ENCODE assay signal across 8 mouse cellular contexts in genomic region chr11:102603496-102603850, GRCm38 (mm10). TPM values are rescaled to one million over a fixed set of nuclear protein-coding genes. Genes with fewer than 3 reads are reported as not detected.
A peak's percentile ranks its signal among the peaks of the same experiment; 100 is the strongest.
DNase-seq lines count a peak whose midpoint lies in the region; ATAC-seq lines count a peak whose summit lies in the region.

No protein-coding gene starts in this region.

- peak overlapping the region; percentile 60 for H3K9ac ChIP-seq in forebrain, embryonic 13.5 days
- peak overlapping the region; percentile 52; the same call in 1 of the 2 replicates for H3K9ac ChIP-seq in hindbrain, embryonic 14.5 days
- 0 out of 2 replicates have a peak overlapping the region, but pooled peaks have one; percentile 7 for H3K9ac ChIP-seq in liver, embryonic 11.5 days (ENCODE audit: low read depth, low read length)
- H3K9ac ChIP-seq in neural tube, embryonic 13.5 days: peak overlapping the region; percentile 65

- no peaks in the 10 kb centered on the region for H3K27me3 ChIP-seq in forebrain, embryonic 13.5 days
- H3K27me3 ChIP-seq in hindbrain, embryonic 14.5 days (ENCODE audit: control insufficient read depth, insufficient read depth, low read length): peaks cover 10% of the 10 kb centered on the region; the same call in 1 of the 2 replicates
- H3K27me3 ChIP-seq in liver, embryonic 11.5 days (replicated peaks; ENCODE audit: control insufficient read depth, insufficient read depth, low read length): peaks cover 68% of the 10 kb centered on the region
- H3K27me3 ChIP-seq in neural tube, embryonic 13.5 days: no peaks in the 10 kb centered on the region

- no peaks in the 10 kb centered on the region for H3K9me3 ChIP-seq in forebrain, embryonic 13.5 days (replicated peaks)
- H3K9me3 ChIP-seq in hindbrain, embryonic 14.5 days (ENCODE audit: control insufficient read depth, low read length): no peaks in the 10 kb centered on the region
- H3K9me3 ChIP-seq in liver, embryonic 11.5 days (ENCODE audit: control insufficient read depth, low read length): no peaks in the 10 kb centered on the region
- H3K9me3 ChIP-seq in neural tube, embryonic 13.5 days: no peaks in the 10 kb centered on the region

- ATAC-seq in forebrain, embryonic 13.5 days: peak; percentile 80
- ATAC-seq in hindbrain, embryonic 14.5 days (ENCODE audit: low FRiP score): peak; percentile 46
- no peak for ATAC-seq in liver, embryonic 11.5 days (replicated peaks; ENCODE audit: low FRiP score)
- ATAC-seq in neural tube, embryonic 13.5 days (ENCODE audit: low read depth): peak; percentile 78
- no peak for ATAC-seq in cerebellum, adult (ENCODE audit: insufficient number of reproducible peaks, low FRiP score, low TSS enrichment)

- H3K4me1 ChIP-seq in forebrain, embryonic 13.5 days: peaks cover 37% of the 10 kb centered on the region
- peaks cover 18% of the 10 kb centered on the region; the same call in 1 of the 2 replicates for H3K4me1 ChIP-seq in hindbrain, embryonic 14.5 days (replicated peaks; ENCODE audit: control insufficient read depth, insufficient read depth, low read length)
- H3K4me1 ChIP-seq in liver, embryonic 11.5 days (replicated peaks; ENCODE audit: control insufficient read depth, insufficient read depth, low read length): no peaks in the 10 kb centered on the region
- peaks cover 44% of the 10 kb centered on the region for H3K4me1 ChIP-seq in neural tube, embryonic 13.5 days (replicated peaks)

- 0% methylated on average over 10 of the region's 10 CpGs for WGBS in forebrain, embryonic 13.5 days
- WGBS in hindbrain, embryonic 14.5 days: 3% methylated on average over 10 of the region's 10 CpGs
- 2% methylated on average over 10 of the region's 10 CpGs for WGBS in liver, embryonic 11.5 days
- under 1% methylated on average over 10 of the region's 10 CpGs for WGBS in neural tube, embryonic 13.5 days

- no peaks in the 10 kb centered on the region for H3K36me3 ChIP-seq in forebrain, embryonic 13.5 days (ENCODE audit: poor library complexity, severe bottlenecking)
- H3K36me3 ChIP-seq in hindbrain, embryonic 14.5 days (replicated peaks; ENCODE audit: control insufficient read depth, insufficient read depth): no peaks in the 10 kb centered on the region
- no peaks in the 10 kb centered on the region for H3K36me3 ChIP-seq in liver, embryonic 11.5 days (ENCODE audit: control insufficient read depth, insufficient read depth, low read length)
- H3K36me3 ChIP-seq in neural tube, embryonic 13.5 days: no peaks in the 10 kb centered on the region

- peak; percentile 74 for DNase-seq in urinary bladder, postnatal 14 days (ENCODE audit: low spot score)
- DNase-seq in urinary bladder, adult 2 months (ENCODE audit: low spot score): no peak
- peak; percentile 66 for DNase-seq in hindbrain, embryonic 14.5 days (ENCODE audit: low spot score)
- DNase-seq in liver, embryonic 11.5 days (ENCODE audit: low spot score): no peak
- DNase-seq in c-Kit-positive CD71-positive TER-119-positive erythroid progenitor cells, embryonic 14.5 days (ENCODE audit: low spot score): no peak

- peak overlapping the region; percentile 90 for H3K4me3 ChIP-seq in forebrain, embryonic 13.5 days
- H3K4me3 ChIP-seq in hindbrain, embryonic 14.5 days (replicated peaks; ENCODE audit: low read length): peak overlapping the region; percentile 75
- peak overlapping the region; percentile 53 for H3K4me3 ChIP-seq in liver, embryonic 11.5 days (ENCODE audit: low read depth, low read length)
- peak overlapping the region; percentile 81 for H3K4me3 ChIP-seq in neural tube, embryonic 13.5 days

- peak overlapping the region; percentile 99 for H3K27ac ChIP-seq in forebrain, embryonic 13.5 days
- peak overlapping the region; percentile 86 for H3K27ac ChIP-seq in hindbrain, embryonic 14.5 days
- H3K27ac ChIP-seq in liver, embryonic 11.5 days (ENCODE audit: low read depth, low read length): peak overlapping the region; percentile 17
- peak overlapping the region; percentile 96 for H3K27ac ChIP-seq in neural tube, embryonic 13.5 days (replicated peaks)

- peak overlapping the region; percentile 66 for H3K4me2 ChIP-seq in forebrain, embryonic 13.5 days
- peak overlapping the region; percentile 89 for H3K4me2 ChIP-seq in hindbrain, embryonic 14.5 days (replicated peaks)
- peak overlapping the region; percentile 58 for H3K4me2 ChIP-seq in liver, embryonic 11.5 days
- peak overlapping the region; percentile 82 for H3K4me2 ChIP-seq in neural tube, embryonic 13.5 days

RNA-seq across cellular contexts. Expression of gene Fzd2, which starts 0.7 kb away (rescaled TPM):
- polyA plus RNA-seq in urinary bladder, adult 2 months (2012; rRNA removed): 53.7 and 54.9 TPM in 2 replicates
- 22.0 and 24.4 TPM in 2 replicates for polyA plus RNA-seq in forebrain, embryonic 13.5 days (2015; fragmentation: Nextera tagmentation; extraction: Ambion mirVana)
- 8.2 and 9.2 TPM in 2 replicates for polyA plus RNA-seq in hindbrain, embryonic 14.5 days (2014; fragmentation: Nextera tagmentation; extraction: Ambion mirVana)
- 8.4 and 9.0 TPM in 2 replicates for polyA plus RNA-seq in liver, embryonic 11.5 days (2014; fragmentation: Nextera tagmentation; extraction: Ambion mirVana)
- 14.8 and 21.1 TPM in 2 replicates for polyA plus RNA-seq in neural tube, embryonic 13.5 days (2015; fragmentation: Nextera tagmentation; extraction: Ambion mirVana)

RNA-seq across cellular contexts. Expression of gene Gm11627, which starts 24.2 kb away (rescaled TPM):
- polyA plus RNA-seq in urinary bladder, adult 2 months (2012; rRNA removed): 53.0 and 56.5 TPM in 2 replicates
- polyA plus RNA-seq in forebrain, embryonic 13.5 days (2015; fragmentation: Nextera tagmentation; extraction: Ambion mirVana): 8.8 and 17.2 TPM in 2 replicates
- polyA plus RNA-seq in hindbrain, embryonic 14.5 days (2014; fragmentation: Nextera tagmentation; extraction: Ambion mirVana): 3.7 and 4.3 TPM in 2 replicates
- polyA plus RNA-seq in liver, embryonic 11.5 days (2014; fragmentation: Nextera tagmentation; extraction: Ambion mirVana): 1.2 and 1.4 TPM in 2 replicates
- 7.5 and 8.7 TPM in 2 replicates for polyA plus RNA-seq in neural tube, embryonic 13.5 days (2015; fragmentation: Nextera tagmentation; extraction: Ambion mirVana)

RNA-seq across cellular contexts. Expression of gene Gpatch8, which starts 47.3 kb away (rescaled TPM):
- 17.5 and 23.9 TPM in 2 replicates for polyA plus RNA-seq in urinary bladder, adult 2 months (2012; rRNA removed)
- polyA plus RNA-seq in forebrain, embryonic 13.5 days (2015; fragmentation: Nextera tagmentation; extraction: Ambion mirVana): 75.1 and 83.8 TPM in 2 replicates
- 48.2 and 55.3 TPM in 2 replicates for polyA plus RNA-seq in hindbrain, embryonic 14.5 days (2014; fragmentation: Nextera tagmentation; extraction: Ambion mirVana)
- 30.0 and 35.4 TPM in 2 replicates for polyA plus RNA-seq in liver, embryonic 11.5 days (2014; fragmentation: Nextera tagmentation; extraction: Ambion mirVana)
- polyA plus RNA-seq in neural tube, embryonic 13.5 days (2015; fragmentation: Nextera tagmentation; extraction: Ambion mirVana): 77.5 and 83.8 TPM in 2 replicates

Comparison
In these comparisons a context has a peak if more than half of its experiments do, and no peak if none do; other contexts are left out.
1. DNase-seq: peak in urinary bladder, postnatal 14 days (single experiment) and hindbrain, embryonic 14.5 days (single experiment); none in urinary bladder, adult 2 months (single experiment), liver, embryonic 11.5 days (single experiment) and c-Kit-positive CD71-positive TER-119-positive erythroid progenitor cells, embryonic 14.5 days (single experiment).
2. ATAC-seq: peak in forebrain, embryonic 13.5 days (single experiment), hindbrain, embryonic 14.5 days (single experiment) and neural tube, embryonic 13.5 days (single experiment); none in liver, embryonic 11.5 days (single experiment) and cerebellum, adult (single experiment).
3. H3K27ac ChIP-seq: peak in every context shown above with its lines; median percentile 99 in forebrain, embryonic 13.5 days; 96 in neural tube, embryonic 13.5 days; 86 in hindbrain, embryonic 14.5 days; 17 in liver, embryonic 11.5 days.
4. H3K9ac ChIP-seq: peak in every context shown above with its lines; median percentile 65 in neural tube, embryonic 13.5 days; 60 in forebrain, embryonic 13.5 days; 52 in hindbrain, embryonic 14.5 days; 7 in liver, embryonic 11.5 days.
5. Peak in every context shown above with its lines, with median percentiles within 50 percentile points of each other: H3K4me2 ChIP-seq and H3K4me3 ChIP-seq.